Mouse (Mus musculus) telencephalon, adult 2 months (tissue): ENCODE results near the gene Fat2.

Experiments
- DNase-seq: peaks from one replicate; pipeline ENCODE4 v3.0.0-alpha.2; 2011; ENCODE audit warnings: low read depth, low spot score

Gene Fat2

GRCm38 (mm10) chr11:55336101-55336891 lies at the start of gene Fat2:
Gene Fat2 (minus strand): TSS chr11:55336564.
- DNase-seq: no peak

GRCm38 (mm10) chr11:55383463-55384045 lies 47.2 kb upstream of the Fat2 start:
- no peak for DNase-seq

DNA sequence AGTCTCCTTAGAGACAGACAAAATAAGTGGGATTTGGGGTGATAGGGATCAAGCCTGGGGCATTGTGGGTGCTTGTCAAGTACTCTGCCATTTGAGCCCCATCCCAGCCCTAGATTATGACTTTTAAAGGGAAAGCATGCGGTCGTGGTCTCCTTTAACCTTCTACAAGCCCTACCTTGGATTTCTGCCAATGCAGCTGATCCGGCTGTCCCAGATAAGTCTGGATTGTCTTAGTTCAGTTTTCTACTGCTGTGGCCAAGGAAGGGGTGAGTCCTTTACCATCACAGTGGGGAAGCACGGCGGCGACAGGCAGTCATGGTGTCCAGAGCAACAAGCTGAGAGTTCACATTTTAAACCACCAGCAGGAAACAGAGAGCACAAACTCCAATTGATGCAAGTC lies 44.5 kb upstream of the Fat2 start:
- DNase-seq: no peak

- DNase-seq: peak; percentile 66
Measured at GRCm38 (mm10) chr11:55378371-55378770, 42.0 kb upstream of the Fat2 start.

GRCm38 (mm10) chr11:55373838-55374237 lies 37.5 kb upstream of the Fat2 start:
- no peak for DNase-seq

- DNase-seq: no peak
Measured at GRCm38 (mm10) chr11:55373373-55373772, 37.0 kb upstream of the Fat2 start.

DNA sequence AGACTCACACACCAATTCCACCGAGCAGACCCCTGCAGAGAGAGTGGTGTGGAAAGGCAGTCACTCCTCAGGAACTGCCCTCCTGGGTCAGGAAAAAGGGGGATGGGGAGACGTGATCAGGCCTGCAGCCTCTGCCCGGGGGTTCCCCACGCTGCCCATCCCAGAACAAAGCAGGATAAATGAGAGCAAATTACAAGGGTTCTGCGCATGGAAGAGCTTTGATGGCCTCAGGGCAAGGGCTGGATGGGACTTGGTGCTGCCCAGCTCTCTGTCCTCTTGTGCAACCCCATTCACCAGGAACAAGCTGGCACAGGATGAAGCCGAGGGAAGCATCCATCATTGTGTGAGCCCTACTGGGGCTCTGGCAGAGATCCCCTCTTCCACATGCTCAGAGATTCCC lies 35.6 kb upstream of the Fat2 start:
- no peak for DNase-seq

DNA sequence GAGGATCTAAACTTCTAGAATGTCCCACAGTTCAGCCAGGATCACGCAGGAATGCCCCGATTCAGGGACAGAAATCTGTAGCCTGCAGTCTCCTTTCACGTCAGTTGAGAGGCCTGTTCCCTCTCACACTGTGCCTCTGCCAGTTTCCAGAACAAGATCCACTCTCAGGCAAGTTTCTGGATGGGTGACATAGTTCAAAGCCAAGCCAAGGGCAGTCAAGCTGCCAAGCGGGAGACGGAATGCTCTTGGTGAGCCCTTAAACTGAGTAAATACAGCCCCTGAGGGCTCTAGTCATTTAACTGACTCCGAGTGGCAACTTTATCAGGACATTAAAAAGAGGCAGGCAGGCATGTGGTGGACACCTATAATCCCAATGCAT lies 32.7 kb upstream of the Fat2 start:
- DNase-seq: no peak

DNA sequence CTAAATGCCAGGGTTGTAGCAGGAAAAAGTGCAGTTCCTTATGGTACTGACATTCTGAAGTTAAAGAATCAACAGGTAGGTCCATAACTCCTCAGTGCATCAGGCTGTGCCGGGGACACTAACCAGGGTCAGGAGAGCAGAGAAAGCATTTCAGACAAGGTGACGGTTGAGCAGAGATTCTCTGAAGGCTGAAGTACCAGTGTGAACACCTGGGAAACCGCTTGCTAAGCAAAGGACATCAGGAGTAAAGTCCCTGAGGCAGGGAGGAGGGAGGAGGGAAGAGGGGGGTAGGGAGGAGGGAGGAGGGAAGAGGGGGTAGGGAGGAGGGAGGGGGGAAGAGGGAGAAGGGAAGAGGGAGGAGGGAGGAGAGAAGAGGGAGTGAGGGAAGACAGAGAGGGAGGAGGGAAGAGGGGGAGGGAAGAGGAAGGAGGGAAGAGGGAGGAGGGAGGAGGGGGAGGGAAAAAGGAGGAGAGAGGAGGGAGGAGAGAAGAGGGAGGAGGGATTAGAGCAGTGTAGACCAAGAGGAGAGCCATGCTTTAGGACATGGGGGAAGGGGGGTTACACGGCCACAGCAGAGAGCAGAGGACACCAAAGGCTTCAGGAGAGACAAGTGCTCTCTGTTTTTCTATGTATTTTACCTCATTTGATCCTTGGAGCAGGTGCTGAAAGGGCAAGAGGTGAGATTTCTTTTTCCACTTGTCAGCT lies 32.2 kb upstream of the Fat2 start:
- no peak for DNase-seq

DNA sequence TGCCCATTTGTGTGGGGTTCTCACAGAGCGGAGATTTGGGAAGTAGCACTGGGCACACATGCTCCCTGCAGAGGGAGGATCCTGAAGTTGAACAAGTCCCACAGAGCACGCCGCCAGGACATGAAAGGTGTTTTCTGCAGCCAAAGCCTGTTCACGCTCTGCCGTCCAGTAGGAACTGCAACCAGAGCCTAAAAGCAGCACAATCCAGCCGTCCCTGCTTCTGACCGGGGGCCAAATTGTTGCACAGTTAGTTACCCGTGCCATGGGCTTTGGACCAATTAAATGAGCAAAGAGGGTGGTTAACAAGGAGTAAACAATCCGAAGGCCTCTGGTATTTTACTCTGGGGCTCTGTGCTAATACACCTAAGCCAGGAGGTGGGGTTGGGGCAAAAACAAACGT lies 31.4 kb upstream of the Fat2 start:
- no peak for DNase-seq

GRCm38 (mm10) chr11:55365840-55366239 lies 29.5 kb upstream of the Fat2 start:
- DNase-seq: no peak

GRCm38 (mm10) chr11:55365242-55365641 lies 28.9 kb upstream of the Fat2 start:
- DNase-seq: no peak

DNA sequence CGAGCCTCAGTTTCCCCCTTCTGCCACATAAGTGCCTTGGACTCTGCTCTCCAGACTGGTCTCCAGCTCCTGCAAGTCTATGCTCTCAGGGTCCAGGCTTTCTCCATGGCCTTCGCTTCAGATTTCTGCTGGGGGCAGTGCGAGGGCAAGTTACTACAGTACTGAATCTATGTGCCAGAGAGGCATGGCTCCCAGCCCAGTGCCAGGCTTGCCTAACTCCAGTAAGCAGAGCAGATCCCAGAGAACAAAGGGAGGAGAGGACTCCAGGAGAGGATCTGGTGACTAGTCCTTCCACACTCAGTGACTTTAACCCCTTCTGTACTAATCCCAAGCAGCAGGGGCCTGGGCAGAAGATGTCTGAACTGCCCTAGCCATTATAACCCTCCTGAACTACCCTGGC lies 28.3 kb upstream of the Fat2 start:
- DNase-seq: no peak

DNA sequence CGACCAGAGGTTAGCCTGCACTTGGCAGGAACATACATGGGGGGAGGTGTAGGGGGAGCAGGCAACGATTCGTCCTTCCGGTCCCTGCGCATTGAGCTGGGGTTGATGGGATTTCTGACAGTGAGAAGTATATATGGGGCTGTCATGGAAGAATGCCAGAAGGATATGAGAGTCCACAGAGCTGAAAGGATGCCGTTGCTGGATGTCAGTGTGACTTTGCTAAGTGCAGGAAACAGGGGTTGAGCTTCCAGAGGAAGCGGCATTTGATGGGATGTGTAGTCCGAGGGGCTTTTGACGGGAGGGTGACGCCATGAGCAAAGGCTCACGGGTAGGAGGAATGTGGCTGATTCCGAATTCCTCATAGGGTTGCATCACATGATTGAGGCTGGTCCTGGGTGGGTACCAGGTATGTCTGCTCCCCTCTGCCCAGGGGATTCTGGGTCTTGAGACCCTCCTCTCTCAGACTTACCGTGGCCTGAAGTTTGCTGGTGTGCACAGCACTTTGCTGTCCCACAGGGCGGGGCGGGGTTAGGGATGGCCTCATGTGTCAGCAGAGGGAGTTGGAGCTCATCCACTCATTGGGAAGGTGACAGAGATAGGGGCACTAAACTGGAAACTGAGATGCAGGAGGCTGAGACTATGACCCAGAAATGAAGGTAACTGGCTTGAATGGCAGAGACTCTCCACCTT lies 21.9 kb upstream of the Fat2 start:
- DNase-seq: no peak

GRCm38 (mm10) chr11:55356846-55357245 lies 20.5 kb upstream of the Fat2 start:
- DNase-seq: no peak

DNA sequence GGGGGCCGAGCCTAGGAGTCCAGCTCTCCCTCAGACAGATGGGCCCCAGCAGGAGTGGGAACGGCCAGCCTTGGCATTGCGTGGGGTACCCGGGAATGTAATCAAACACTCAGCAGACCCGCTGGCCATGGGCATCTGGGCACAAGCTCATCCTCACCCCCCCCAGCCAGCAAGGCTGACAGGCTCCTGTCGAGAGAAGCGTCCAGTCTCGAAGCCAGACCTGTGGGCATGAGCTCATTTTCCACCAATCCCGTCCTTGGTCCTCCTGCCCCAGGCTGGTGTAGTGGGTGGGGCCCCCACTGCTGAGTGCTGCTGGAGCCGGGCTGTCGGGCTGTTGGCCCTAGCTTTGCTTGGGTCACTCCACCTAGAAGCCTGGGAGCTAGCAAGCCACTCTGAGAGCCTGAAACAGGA lies 5.6 kb upstream of the Fat2 start:
- no peak for DNase-seq

GRCm38 (mm10) chr11:55340789-55341188 lies 4.4 kb upstream of the Fat2 start:
- DNase-seq: no peak

DNA sequence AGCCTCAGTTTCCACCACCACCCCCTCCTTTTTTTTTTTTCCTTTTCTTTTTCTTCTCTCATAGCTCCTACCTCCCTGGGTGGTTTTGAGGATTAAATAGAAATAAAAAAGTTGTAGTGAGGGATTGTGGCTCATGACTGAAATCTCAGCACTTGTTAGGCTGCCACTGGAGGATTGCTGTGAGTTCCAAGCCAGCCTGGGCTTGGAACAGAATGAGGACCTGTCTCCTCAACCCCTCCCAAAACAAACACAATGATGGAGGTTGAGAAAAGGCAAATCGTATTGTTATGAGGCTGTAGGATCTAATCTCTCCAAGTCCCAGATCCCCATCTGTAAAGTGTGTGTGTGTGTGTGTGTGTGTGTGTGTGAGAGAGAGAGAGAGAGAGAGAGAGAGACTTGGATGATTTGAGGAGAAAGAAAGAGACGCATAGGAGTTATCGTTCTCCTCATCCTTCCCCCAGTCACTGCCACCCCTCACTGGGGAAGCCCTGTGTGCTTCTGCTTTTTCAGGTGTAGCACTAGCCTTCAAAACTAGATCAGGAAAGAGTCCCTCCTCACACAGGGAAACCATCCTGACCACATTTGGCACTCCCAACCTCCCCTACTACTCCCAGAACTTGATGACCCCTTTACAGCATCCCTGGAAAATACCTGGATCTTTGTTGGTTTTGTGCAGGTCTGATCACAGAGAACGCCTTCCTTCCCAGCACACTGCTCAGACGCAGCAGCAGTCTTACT lies 837 bp upstream of the Fat2 start:
- no peak for DNase-seq

GRCm38 (mm10) chr11:55335314-55336076 lies 869 bp downstream of the Fat2 start:
- no peak for DNase-seq

DNA sequence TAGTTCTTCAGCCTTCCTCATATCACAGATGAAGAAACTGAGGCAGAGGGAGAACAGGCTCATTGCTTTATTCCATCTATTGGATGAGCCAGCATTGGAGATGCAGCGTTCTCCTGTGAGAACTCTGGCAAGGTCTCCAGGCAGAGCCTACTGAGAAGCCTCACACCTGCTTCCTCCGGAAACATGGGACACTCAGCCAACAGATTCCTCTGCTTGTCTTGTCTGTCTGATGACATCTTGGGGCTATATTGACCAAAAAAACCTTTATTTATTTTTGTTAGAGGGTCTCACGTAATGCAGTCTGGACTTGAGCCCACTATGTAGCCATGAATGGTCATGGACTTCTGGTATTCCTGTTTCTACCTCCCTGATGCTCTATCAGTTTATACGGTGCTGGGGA lies 1.8 kb downstream of the Fat2 start:
- no peak for DNase-seq

DNA sequence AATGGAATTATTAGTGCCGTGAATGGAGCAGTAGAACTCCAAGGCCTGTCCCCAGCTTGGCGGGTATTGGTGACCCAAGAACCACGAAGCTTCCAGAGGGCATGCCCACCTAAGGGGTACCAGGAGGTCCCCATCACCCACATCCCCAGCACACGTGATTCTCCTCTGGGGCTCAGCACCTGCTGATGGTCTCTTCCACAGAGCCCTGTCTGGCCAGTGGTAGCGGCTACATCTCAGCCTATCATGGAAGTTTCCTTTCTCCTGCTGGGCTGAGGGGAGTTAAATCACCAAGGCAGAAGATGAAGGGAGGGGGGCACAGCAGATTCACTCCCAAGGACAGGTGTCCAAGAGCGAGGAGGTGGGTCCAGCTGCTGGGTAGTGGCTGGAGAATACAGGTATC lies 2.3 kb downstream of the Fat2 start:
- DNase-seq: no peak
